Comparison of ENCODE assay signal across 8 mouse cellular contexts in the genomic region with DNA sequence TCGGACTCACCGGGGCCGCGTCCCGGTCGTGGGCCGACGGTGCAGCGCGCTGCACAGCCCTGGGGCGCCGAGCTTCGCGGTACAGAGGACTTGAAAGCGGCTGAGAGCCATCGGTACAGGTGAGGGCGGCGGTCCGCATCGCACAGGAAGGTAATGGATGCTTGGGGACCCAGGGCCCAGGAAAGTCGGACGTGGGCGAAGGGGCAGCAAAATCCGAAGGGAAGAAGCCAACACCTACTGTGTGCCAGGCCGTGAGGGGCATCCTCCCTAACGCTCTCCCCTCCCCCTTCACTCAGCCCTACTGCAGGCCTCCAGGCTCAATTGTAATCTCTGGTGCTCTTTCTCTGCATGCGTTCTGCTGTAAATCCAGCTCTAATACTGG. TPM values are rescaled to one million over a fixed set of nuclear protein-coding genes. Genes with fewer than 3 reads are reported as not detected.
DNase-seq lines count a peak whose midpoint lies in the region; ATAC-seq and TF ChIP-seq lines count a peak whose summit lies in the region.

No protein-coding gene starts in this region.

- no peaks in the 10 kb centered on the region for H3K27me3 ChIP-seq in heart, embryonic 14.5 days (ENCODE audit: control insufficient read depth, insufficient read depth, low read length)
- H3K27me3 ChIP-seq in E14TG2a.4 (ENCODE audit: insufficient read depth, low read length) = no peaks in the 10 kb centered on the region
- no peaks in the 10 kb centered on the region for H3K27me3 ChIP-seq in embryonic facial prominence, embryonic 13.5 days
- no peaks in the 10 kb centered on the region for H3K27me3 ChIP-seq in limb, embryonic 11.5 days (ENCODE audit: control insufficient read depth, insufficient read depth, low read length)
- H3K27me3 ChIP-seq in small intestine, adult 2 months (ENCODE audit: control insufficient read depth, insufficient read depth, low read length) = no peaks in the 10 kb centered on the region

- peak overlapping the region; percentile 97 for H3K9ac ChIP-seq in heart, embryonic 14.5 days (ENCODE audit: low read length)
- peak overlapping the region; percentile 97 for H3K9ac ChIP-seq in embryonic facial prominence, embryonic 13.5 days
- peak overlapping the region; percentile 96 for H3K9ac ChIP-seq in limb, embryonic 11.5 days (ENCODE audit: low read length)

- TF ChIP-seq POLR2A in small intestine, adult 2 months (IDR thresholded peaks at IDR 0.05; ENCODE audit: low read depth, low read length) = no peak

- peak; percentile 19 for ATAC-seq in heart, embryonic 14.5 days (ENCODE audit: insufficient number of reproducible peaks, insufficient read depth, low FRiP score, low read depth)
- peak; percentile 21; the same call in 1 of the 2 replicates for ATAC-seq in embryonic facial prominence, embryonic 13.5 days (ENCODE audit: insufficient number of reproducible peaks, insufficient read depth, low FRiP score, low TSS enrichment, low read depth)
- peak; percentile 27; the same call in 1 of the 2 replicates for ATAC-seq in limb, embryonic 11.5 days (ENCODE audit: insufficient number of reproducible peaks, low FRiP score, low TSS enrichment, low read depth)

- 0% methylated on average over 27 of the region's 27 CpGs for WGBS in heart, embryonic 14.5 days
- WGBS in embryonic facial prominence, embryonic 13.5 days = under 1% methylated on average over 27 of the region's 27 CpGs
- WGBS in limb, embryonic 11.5 days = under 1% methylated on average over 27 of the region's 27 CpGs
- WGBS in small intestine, adult 2 months = under 1% methylated on average over 27 of the region's 27 CpGs

- no peaks in the 10 kb centered on the region for H3K9me3 ChIP-seq in heart, embryonic 14.5 days (ENCODE audit: control insufficient read depth, low read length)
- H3K9me3 ChIP-seq in E14TG2a.4 (ENCODE audit: low read length) = peaks cover 46% of the 10 kb centered on the region
- no peaks in the 10 kb centered on the region for H3K9me3 ChIP-seq in embryonic facial prominence, embryonic 13.5 days
- peaks cover 2% of the 10 kb centered on the region; the same call in 1 of the 2 replicates for H3K9me3 ChIP-seq in limb, embryonic 11.5 days (ENCODE audit: control insufficient read depth, low read length)

- H3K4me2 ChIP-seq in heart, embryonic 14.5 days (ENCODE audit: low read length) = peak overlapping the region; percentile 84
- peak overlapping the region; percentile 79 for H3K4me2 ChIP-seq in embryonic facial prominence, embryonic 13.5 days
- peak overlapping the region; percentile 70 for H3K4me2 ChIP-seq in limb, embryonic 11.5 days (ENCODE audit: low read depth, severe bottlenecking)

- peak overlapping the region; percentile 97 to 99 for H3K27ac ChIP-seq in heart, embryonic 14.5 days (replicated peaks in 1 of 2; ENCODE audit: control insufficient read depth in 1 of 2, insufficient read depth in 1 of 2, low read depth in 2 of 2, low read length in 2 of 2)
- peak overlapping the region; percentile 99 for H3K27ac ChIP-seq in embryonic facial prominence, embryonic 13.5 days
- H3K27ac ChIP-seq in limb, embryonic 11.5 days (replicated peaks; ENCODE audit: low read depth, low read length) = peak overlapping the region; percentile 98
- H3K27ac ChIP-seq in small intestine, adult 2 months (ENCODE audit: insufficient read depth, low read depth, low read length) = peak overlapping the region; percentile 83

- no peak for DNase-seq in heart, adult 11 months
- DNase-seq in limb, embryonic 11.5 days (ENCODE audit: low spot score) = no peak
- DNase-seq in urinary bladder, postnatal 4 days (ENCODE audit: low spot score in 2 of 2) = no peak
- DNase-seq in layer of hippocampus, adult 11-12 months (ENCODE audit: low spot score) = no peak

- peak overlapping the region; percentile 89 to 99 for H3K4me3 ChIP-seq in heart, embryonic 14.5 days (ENCODE audit: control insufficient read depth in 1 of 2, insufficient read depth in 1 of 2, low read depth in 1 of 2, low read length in 2 of 2)
- H3K4me3 ChIP-seq in E14TG2a.4 (replicated peaks; ENCODE audit: low read length) = peak overlapping the region; percentile 95
- H3K4me3 ChIP-seq in embryonic facial prominence, embryonic 13.5 days = peak overlapping the region; percentile 97
- peak overlapping the region; percentile 94 for H3K4me3 ChIP-seq in limb, embryonic 11.5 days (ENCODE audit: low read depth, low read length)
- H3K4me3 ChIP-seq in small intestine, adult 2 months (ENCODE audit: low read depth, low read length) = peak overlapping the region; percentile 99

- H3K36me3 ChIP-seq in heart, embryonic 14.5 days (ENCODE audit: control insufficient read depth, insufficient read depth, low read length) = peaks cover 57% of the 10 kb centered on the region
- peaks cover 70% of the 10 kb centered on the region for H3K36me3 ChIP-seq in E14TG2a.4 (ENCODE audit: insufficient read depth, low read length)
- peaks cover 61% of the 10 kb centered on the region for H3K36me3 ChIP-seq in embryonic facial prominence, embryonic 13.5 days
- peaks cover 44% of the 10 kb centered on the region for H3K36me3 ChIP-seq in limb, embryonic 11.5 days (ENCODE audit: control insufficient read depth, insufficient read depth, low read length)
- H3K36me3 ChIP-seq in small intestine, adult 2 months (ENCODE audit: control insufficient read depth, insufficient read depth, low read length) = peaks cover 19% of the 10 kb centered on the region

- peaks cover 10 to 26% of the 10 kb centered on the region in 2 experiments for H3K4me1 ChIP-seq in heart, embryonic 14.5 days (ENCODE audit: control insufficient read depth in 2 of 2, insufficient read depth in 2 of 2, low read length in 2 of 2)
- H3K4me1 ChIP-seq in E14TG2a.4 (replicated peaks; ENCODE audit: low read depth, low read length) = peaks cover 59% of the 10 kb centered on the region
- H3K4me1 ChIP-seq in embryonic facial prominence, embryonic 13.5 days = peaks cover 34% of the 10 kb centered on the region
- H3K4me1 ChIP-seq in limb, embryonic 11.5 days (ENCODE audit: control insufficient read depth, insufficient read depth, low read length) = peaks cover 7% of the 10 kb centered on the region
- peaks cover 3% of the 10 kb centered on the region; the same call in 1 of the 2 replicates for H3K4me1 ChIP-seq in small intestine, adult 2 months (ENCODE audit: control insufficient read depth, insufficient read depth, insufficient read length, low read length)

- TF ChIP-seq CTCF in E14TG2a.4 (conservative IDR thresholded peaks at IDR 0.05; ENCODE audit: low read length) = no peak
- TF ChIP-seq CTCF in small intestine, adult 2 months (IDR thresholded peaks at IDR 0.05; ENCODE audit: extremely low read depth, insufficient read length, insufficient replicate concordance, low read depth, low read length) = no peak

RNA-seq across cellular contexts. Expression of a gene that starts 0.4 kb away (rescaled TPM):
- 22.2 and 25.3 TPM in 2 replicates for polyA plus RNA-seq in heart, embryonic 14.5 days (2014; fragmentation: Nextera tagmentation; extraction: Ambion mirVana)
- 26.9 and 29.6 TPM in 2 replicates for polyA plus RNA-seq in embryonic facial prominence, embryonic 13.5 days (2015; fragmentation: Nextera tagmentation; extraction: Ambion mirVana)
- polyA plus RNA-seq in limb, embryonic 11.5 days (2014; fragmentation: Nextera tagmentation; extraction: Ambion mirVana) = 23.1 and 29.3 TPM in 2 replicates
- polyA plus RNA-seq in small intestine, adult 2 months (2012; rRNA removed) = 14.3 and 34.1 TPM in 2 replicates

RNA-seq across cellular contexts. Expression of a gene that starts 0.5 kb away (rescaled TPM):
- polyA plus RNA-seq in heart, embryonic 14.5 days (2014; fragmentation: Nextera tagmentation; extraction: Ambion mirVana) = 9.9 and 11.4 TPM in 2 replicates
- polyA plus RNA-seq in embryonic facial prominence, embryonic 13.5 days (2015; fragmentation: Nextera tagmentation; extraction: Ambion mirVana) = 53.7 and 55.0 TPM in 2 replicates
- polyA plus RNA-seq in limb, embryonic 11.5 days (2014; fragmentation: Nextera tagmentation; extraction: Ambion mirVana) = 24.2 and 29.1 TPM in 2 replicates
- polyA plus RNA-seq in small intestine, adult 2 months (2012; rRNA removed) = 4.9 and 8.1 TPM in 2 replicates

RNA-seq across cellular contexts. Expression of a gene that starts 10.7 kb away (rescaled TPM):
- 26.8 and 31.4 TPM in 2 replicates for polyA plus RNA-seq in heart, embryonic 14.5 days (2014; fragmentation: Nextera tagmentation; extraction: Ambion mirVana)
- polyA plus RNA-seq in embryonic facial prominence, embryonic 13.5 days (2015; fragmentation: Nextera tagmentation; extraction: Ambion mirVana) = 78.2 and 83.9 TPM in 2 replicates
- 65.6 and 69.0 TPM in 2 replicates for polyA plus RNA-seq in limb, embryonic 11.5 days (2014; fragmentation: Nextera tagmentation; extraction: Ambion mirVana)
- 100.0 and 118 TPM in 2 replicates for polyA plus RNA-seq in small intestine, adult 2 months (2012; rRNA removed)

RNA-seq across cellular contexts. Expression of a gene that starts 24.7 kb away (rescaled TPM):
- 11.7 and 14.9 TPM in 2 replicates for polyA plus RNA-seq in heart, embryonic 14.5 days (2014; fragmentation: Nextera tagmentation; extraction: Ambion mirVana)
- 34.1 and 41.1 TPM in 2 replicates for polyA plus RNA-seq in embryonic facial prominence, embryonic 13.5 days (2015; fragmentation: Nextera tagmentation; extraction: Ambion mirVana)
- polyA plus RNA-seq in limb, embryonic 11.5 days (2014; fragmentation: Nextera tagmentation; extraction: Ambion mirVana) = 33.6 and 33.7 TPM in 2 replicates
- polyA plus RNA-seq in small intestine, adult 2 months (2012; rRNA removed) = 0.74 and 1.3 TPM in 2 replicates

RNA-seq across cellular contexts. Expression of a gene that starts 25.1 kb away (rescaled TPM):
- 20.2 and 21.2 TPM in 2 replicates for polyA plus RNA-seq in heart, embryonic 14.5 days (2014; fragmentation: Nextera tagmentation; extraction: Ambion mirVana)
- 30.4 and 32.0 TPM in 2 replicates for polyA plus RNA-seq in embryonic facial prominence, embryonic 13.5 days (2015; fragmentation: Nextera tagmentation; extraction: Ambion mirVana)
- 24.8 and 30.6 TPM in 2 replicates for polyA plus RNA-seq in limb, embryonic 11.5 days (2014; fragmentation: Nextera tagmentation; extraction: Ambion mirVana)
- 17.5 and 44.1 TPM in 2 replicates for polyA plus RNA-seq in small intestine, adult 2 months (2012; rRNA removed)
